Mouse (Mus musculus): ENCODE data around the gene Fpr2. TPM values are rescaled to one million over a fixed set of nuclear protein-coding genes. Genes with fewer than 3 reads are reported as not detected.
"Not testable (repeated sequence)": the region's sequence is repeated elsewhere in the genome, so short reads cannot be mapped to it uniquely, and the experiment has no call there.

The Fpr2 gene
- under 1 TPM in 1 of 2 experiments, not detected in 1; 0.62 TPM for polyA plus RNA-seq (2017; shearing (Covaris generic))

DNA sequence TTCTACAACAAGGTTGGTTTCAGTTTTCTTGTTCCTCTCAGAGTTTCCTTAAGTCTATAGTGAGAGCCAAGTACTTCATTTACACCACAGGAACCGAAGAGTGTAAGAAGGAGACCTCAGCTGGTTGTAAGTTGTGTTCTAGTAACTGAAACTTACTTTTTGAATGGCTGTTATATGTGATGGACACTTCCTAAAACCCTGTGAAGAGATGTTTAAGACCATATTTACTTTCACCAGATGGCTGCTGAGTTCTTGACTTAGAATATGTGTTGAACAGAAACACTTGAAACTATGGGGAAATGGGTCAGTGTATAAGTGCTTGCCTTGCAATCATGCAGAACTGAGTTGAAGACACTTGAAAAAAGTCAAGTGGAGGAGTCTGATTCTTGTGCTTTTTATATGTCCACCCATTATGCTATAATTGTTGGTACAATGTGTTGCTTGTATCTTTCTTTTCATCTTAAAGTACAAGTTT is at the start of gene Fpr2, which contains the start of gene Fpr3:
Gene Fpr2, plus strand, starts transcription at position 51 of the 475 bp plus-strand sequence.
Gene Fpr3, plus strand, starts transcription at position 79 of the 475 bp plus-strand sequence.
- no peak for ATAC-seq

DNA sequence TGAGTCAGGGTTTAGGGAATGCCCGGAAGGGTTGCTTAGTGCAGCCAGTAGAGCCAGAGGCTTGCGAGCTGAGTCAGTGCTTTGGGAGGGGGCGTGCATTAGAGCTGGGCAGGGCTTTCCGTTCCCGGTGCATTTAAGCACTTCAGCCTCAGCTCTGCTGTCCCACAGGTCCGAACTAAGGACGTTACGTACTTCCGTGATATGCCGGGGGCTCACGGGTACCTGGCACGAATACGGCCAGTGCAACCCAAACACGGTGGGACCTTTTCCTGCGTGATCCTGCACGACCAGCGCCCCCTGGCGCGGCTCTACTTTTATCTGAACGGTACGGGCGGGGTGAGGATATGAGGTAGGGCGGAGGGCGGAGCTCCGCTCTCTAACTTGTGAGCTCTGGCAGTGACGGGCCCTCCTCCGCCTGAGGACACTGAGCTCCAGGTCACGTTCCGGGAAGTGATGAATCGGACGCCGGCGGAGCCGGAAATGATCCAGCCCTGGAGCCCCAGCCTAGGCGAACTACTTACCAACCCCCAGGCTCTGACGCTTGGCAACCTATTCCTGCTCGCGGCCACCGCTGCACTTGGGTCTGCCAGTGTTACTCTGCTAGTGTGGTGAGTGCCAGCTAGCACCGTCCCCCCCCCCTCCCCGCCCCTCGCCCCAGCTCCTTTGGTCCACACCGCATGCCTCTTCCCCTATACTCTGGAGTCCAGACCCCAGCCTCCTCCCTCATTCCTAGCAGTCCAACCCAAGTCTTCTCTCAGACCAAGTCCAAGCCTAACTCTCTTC is 49.5 kb upstream of the Fpr2 start:
- ATAC-seq: peak; percentile 95

DNA sequence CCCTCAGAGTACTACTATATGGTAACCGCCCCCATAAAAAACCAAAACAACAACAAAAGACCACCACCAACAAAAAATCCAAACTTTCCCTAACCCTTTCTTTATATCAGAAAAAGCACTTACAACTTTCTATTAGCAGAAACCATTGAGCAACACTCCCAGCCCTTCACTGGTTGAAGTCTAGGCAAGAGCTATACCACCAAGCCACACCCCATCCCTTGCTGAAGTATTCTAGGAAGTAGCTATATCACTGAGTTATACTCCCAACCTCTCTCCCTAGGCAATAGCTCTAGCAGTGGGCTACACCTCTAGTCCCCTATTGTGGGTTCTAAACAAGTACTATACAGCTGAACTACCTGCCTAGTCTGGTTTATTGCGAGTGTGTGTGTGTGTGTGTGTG is 48.3 kb upstream of the Fpr2 start:
- ATAC-seq: no peak

DNA sequence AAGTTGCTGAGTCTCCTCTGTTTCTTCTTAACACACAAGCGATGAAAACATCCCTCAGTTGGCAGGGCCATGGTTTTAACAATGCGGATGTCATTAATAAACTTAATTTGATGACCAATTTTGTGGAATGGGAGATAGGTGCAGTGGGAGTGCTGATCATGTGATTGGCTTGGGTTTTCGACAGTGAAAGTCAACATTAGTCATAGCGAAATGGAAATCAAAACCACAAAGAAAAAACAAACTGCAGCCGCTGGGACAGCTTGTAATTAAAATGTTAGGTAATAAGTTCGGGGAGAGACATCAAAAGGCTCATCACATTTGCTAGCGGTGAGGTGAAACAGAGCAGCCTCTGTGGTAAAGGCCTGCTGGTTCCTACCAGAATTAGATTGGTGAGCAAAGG is 46.8 kb upstream of the Fpr2 start:
- no peak for ATAC-seq

DNA sequence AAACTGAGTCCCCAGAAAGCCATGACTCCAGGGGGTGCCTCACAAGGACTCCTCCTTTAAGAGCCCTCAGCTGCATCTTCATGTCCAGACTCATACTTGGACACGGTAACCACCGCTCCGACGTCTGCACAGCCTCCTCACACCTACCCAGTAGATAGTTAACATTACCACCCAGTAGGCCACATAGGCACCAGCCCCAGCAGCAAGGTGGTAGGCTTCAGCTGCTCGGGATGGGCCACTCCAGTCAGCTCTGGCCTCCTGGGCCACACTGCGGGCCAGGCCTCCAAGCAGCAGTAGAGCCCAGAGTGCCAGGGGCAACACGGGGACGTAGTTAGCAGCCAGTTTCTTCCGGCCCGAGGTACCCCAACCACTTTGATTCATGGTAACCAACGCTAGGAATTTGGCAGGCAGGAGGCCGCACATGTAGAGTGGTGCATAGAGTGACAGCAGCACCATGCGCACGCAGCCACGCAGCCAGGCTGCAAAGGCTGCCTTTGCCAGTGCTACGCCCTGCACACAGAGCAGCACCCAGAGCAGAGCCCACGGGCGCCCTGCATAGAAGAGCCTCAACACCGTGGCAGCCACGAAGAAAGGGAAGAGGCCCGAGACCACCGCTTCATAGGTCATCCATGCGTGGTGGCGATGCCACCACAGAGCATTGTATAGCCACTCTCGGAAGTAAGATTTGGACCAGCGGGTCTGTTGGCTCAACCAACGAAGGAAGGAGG is 43.9 kb upstream of the Fpr2 start:
- no peak for ATAC-seq

DNA sequence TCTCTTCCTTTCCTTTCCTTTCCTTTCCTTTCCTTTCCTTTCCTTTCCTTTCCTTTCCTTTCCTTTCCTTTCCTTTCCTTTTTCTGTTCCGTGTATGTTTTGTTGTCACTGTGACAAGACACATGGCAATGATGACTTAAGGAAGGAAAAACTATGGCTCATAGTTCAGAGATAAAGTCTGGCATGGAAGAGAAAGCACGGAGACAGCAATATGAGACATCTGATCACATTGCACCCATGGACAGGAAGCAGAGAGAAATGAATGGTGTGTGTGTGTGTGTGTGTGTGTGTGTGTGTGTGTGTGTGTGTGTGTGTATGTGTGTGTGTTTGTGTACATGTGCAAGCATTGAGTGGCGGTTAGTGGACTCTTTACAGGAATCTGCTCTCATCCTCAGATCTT is 43.0 kb upstream of the Fpr2 start:
- ATAC-seq: not testable (repeated sequence)

DNA sequence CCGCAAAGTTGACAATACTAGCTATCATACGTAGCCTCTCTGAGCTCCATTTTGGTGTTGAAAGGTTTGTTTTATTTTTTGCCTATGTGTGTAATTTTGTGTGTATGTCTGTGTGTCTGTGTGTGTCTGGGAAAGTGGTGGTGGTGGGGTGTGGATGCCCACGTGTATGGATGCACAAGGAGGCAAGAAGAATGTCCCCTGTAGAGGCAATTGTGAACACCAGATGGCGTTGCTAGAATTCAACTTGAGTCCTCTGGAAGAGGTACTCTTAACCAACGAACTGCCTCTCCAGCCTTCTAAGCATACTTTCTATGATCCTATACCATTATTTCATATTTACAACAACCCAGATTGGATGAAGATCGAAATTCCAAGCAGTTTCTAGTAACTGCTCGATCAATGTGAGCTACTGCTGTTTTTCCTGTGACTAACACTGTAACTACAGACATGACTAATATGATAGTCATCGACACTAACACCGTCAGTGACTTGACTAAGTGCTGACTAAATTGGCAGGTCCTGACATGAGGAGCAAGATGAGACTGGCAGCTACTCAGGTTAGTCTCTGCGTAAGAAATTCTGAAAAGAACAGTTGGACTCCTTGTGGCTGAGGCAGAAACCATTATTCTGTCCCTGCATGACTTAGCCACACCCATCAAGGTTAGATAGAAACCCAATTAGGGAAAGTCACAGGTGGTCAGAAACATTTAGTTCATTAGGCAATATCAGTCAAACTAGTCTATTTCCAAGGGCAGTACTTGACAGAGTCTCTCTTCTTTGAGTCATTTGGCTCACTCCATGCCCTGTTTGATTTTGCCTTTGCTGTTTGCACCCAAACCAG is 42.2 kb upstream of the Fpr2 start:
- ATAC-seq: peak; percentile 76

DNA sequence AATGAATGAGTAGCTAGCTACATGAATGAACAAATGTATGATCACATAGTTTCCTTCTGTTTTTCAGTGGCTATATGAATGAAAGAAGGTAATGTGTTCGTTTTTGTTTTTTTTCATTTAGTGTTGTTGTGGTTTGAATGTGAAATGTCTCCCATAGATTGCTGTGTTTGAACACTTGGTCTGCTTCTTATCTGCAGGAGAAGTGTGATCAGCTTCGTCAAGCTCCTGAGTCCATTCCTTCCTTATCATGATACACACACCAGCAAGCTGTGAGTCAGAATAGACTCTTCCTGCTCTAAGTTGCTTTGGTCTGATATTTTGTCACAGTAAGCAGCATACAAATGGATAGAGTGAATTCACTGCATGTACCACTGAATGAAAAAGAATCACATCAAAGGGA is 38.6 kb upstream of the Fpr2 start:
- no peak for ATAC-seq

DNA sequence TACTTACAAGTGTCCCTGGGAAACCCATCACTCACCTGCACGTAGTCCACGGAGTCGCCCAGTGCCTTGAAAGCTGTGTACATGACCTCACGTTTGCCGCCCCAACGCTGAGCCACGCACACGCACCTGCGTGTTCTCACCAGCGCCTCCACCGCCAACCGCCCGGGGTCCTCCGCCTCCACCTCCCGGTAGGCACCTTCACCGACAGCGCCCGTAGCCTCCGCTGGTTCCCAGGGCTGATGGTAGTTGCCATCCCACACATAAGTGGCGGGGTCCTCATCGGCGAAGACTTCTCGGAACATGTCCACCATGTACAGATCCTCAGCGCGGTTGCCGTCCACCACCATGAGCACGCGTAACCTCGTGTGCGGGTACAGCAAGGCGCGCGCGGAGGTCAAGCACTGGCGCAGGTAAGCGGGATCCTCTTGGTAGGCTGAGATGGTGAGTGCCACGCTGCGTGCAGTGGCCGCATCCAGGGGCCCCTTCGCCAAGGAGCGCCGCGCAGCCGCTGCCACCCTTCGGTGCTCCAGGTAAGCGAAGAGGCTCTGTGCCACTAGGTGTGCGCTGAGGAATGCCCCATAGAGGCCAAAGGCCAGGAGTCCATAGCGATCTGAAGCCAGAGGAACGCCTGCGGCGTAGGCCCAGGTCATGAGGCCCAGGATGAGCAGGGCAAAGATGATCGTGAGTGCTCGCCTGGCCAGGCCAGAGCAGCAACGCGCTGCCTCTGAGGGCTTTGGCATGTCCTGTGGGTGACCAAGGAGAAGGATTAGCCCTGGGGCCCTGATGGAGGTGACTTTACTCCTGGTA is 37.5 kb upstream of the Fpr2 start:
- ATAC-seq: no peak

DNA sequence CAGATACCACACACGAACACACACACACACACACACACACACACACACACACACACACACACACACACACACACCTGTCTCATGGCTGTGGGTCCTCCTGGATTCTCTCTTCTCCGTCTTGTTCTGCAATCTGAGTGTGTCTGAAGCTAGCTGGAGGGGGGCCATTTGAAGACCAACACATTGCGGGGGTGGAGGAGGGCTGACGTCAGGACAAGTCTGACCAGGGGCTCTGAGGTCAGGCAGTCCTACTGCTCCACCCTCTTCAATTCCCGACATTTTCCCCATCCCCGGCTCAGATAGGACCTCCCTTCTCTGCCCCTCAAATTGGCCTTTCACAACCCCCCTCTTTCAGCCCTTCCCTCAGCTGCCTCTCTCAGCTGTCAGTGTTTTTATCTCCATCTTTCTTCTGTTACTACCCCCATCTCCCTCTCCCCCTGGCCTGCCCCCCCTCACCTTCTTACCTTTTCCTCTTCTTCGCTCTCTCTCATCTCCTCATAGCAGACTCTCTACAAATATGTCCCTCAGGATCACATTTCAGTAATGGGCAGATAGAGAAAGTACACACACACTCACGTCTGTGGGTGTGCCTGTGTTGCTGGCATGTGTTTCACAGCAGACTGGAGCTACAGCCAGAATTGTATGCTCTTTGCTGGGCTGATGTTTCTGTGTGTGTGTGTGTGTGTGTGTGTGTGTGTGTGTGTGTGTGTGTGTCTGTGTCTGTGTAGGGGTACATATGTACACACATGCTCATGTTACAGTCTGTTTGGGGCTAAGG is 32.4 kb upstream of the Fpr2 start, which contains the start of gene Has1:
Gene Has1, minus strand, starts transcription at position 142 of the 775 bp plus-strand sequence.
- no peak for ATAC-seq

DNA sequence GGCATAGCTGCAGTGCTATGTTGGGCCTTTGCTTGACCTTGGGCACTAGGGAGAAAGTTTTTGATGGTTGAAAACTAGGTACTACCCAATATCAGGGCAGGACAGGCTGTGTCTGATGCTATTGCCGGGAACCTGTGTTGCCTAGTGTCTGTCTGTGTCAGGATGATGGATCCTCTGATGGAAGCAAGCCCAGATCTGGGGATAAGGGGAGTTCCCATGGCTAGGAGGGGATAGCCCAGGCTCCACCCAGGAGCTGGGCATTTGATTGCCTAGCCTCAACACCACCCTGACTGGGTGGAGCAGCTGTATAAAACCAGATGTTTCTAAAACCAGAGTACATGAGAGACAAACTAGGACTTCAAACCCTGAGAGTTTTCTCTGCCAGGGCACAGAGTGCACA is 31.0 kb upstream of the Fpr2 start:
- no peak for ATAC-seq

DNA sequence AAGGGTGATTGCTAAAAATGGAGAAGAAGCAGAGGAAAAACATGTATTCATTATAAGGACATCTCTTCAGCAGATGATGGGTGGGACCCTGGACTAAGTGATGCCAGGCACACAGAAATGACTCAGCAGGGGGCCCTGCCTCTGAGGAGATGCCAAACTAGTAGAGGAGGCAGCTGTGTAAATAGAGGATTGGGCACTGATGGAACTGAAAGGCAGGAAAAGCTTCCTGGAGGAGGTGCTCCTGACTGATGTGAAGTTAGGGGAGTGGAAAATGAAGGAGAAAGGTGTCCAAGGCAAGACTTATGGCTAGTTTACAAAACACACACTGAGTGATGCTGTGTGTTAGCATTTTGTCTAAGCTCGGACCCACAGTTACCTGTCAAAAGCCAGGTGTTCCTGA is 30.2 kb upstream of the Fpr2 start:
- ATAC-seq: no peak

DNA sequence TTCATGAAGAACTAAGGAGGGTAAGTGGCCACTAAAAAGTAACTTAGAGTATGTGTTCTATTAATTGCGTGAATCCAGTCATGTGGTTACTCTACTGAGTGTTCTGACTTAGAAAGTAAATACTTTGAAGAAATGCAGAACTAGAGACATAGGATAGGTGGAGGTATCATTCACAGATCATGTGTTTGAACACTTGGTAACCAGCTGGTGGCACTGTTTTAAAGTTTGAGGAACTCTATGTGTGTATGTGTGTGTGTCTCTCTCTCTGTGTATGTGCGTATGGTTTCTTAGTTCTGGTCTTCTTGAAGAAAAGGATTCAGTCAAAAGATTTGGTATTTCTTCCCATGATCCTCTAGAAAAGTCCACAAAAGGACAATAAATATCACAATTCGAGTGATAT is 27.5 kb upstream of the Fpr2 start:
- peak; percentile 73 for ATAC-seq

DNA sequence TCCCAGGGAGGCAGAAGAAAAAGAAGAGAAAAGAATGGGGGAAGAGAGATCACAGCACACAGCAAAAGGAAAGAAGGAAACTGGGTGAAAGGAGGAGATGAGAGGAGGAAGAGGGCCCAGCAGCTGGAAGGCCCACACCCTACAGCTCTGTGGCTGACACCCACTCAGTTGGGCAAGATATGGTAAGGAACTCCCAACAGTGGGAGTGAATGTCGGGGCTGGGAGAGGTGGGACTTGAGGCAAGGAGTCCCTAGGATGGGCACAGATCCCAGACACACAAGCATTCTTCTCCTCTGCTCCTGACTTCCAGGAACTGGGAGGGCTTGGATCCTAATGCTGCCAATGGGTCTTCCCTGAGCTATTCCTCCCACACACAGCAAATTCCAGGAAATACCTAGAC is 25.3 kb upstream of the Fpr2 start:
- no peak for ATAC-seq

DNA sequence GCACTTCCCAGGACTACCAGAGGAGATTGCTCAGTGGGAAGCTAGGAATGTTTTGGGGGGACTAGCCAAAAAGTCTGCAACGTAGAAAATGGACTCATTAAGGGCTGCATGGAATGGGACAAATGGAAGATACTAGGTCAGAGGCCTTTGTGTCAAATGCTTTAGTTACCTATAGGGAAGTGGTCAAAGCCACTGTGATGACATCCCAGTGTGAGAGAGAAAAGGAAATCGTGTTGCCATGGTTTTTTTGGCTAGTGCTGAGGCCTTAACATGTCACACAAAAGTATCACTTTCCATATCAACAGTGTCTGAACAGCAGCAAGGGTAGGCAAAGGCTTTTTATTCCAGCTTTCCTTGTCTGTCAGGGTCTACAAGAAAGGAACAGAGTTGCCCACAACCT is 22.5 kb upstream of the Fpr2 start:
- no peak for ATAC-seq

DNA sequence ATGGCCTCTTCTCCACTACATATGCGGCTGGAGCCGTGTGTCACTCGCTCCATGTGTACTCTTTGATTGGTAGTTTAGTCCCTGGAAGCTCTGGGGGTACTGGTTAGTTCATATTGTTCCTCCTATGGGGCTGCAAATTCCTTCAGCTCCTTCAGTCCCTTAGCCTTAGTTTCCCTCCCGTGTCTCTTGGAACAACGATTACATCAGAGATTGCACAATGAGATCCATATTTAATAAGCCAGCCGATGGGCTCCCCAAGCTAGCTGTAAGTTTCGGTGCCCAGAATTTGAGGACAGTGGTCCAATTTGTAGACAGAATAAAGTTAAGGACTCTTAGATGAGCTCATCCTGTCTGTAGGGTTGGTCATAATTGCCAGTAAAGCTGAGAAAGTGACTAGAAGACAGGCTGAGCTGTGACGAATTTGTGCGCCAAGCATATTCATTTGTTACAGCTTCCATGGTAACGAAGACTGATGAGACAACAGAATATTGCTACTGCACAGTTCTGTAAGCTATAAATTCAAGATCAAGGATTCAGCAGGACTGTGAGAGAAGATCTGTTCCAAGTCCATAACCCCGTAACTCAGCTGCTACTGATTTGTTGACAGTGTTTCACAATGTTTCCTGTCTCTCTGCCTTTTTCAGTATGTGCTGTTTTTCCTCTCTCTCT is 20.7 kb upstream of the Fpr2 start:
- ATAC-seq: no peak

DNA sequence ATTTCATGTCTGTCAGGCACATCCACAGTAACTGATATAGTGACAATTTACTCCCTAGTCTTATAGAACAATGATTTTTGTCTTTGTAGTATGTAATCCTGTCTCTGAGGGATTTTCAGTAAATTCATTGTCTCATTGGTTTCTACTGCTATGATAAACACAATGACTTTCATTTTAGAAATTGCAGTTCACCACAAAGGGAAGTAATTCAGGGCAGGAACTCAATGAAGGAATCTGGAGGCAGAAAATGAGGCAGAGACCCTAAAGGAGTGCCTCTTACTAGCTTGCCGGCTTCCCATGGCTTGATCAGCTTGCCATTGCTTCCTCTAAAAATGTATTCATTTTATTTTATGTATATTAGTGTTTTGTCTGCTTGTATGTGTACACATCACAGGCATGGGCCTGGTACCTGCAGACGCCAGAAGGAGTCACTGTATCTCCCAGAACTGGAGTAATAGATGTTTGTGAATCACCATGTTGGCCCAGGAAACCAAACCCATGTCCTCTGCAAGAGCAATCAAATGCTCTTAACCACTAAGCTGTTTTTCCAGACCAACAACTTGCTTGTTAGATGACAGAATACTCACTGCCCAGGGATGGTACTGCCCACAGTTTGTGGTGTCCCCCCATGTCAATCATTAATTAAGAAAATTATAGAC is 16.6 kb upstream of the Fpr2 start:
- ATAC-seq: peak; percentile 14

DNA sequence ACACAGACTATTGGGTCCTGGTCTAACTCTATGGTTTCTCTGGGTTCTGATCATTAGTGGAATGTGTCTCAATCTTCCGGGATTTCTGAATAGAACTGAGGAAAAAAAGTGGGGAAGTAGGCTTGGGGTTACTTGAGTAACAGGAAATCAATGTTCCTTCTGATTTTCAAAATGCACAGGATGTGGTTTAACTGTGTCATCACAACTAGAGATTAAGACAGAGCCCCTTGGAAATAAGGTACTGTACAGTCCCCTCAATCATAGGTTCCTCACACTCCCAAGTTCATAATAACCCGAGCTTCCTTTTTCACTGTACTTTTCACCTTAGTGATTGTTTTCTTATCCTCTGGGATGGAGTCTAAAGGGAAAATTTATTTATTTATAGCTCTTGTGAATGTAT is 15.9 kb upstream of the Fpr2 start:
- ATAC-seq: peak; percentile 56

DNA sequence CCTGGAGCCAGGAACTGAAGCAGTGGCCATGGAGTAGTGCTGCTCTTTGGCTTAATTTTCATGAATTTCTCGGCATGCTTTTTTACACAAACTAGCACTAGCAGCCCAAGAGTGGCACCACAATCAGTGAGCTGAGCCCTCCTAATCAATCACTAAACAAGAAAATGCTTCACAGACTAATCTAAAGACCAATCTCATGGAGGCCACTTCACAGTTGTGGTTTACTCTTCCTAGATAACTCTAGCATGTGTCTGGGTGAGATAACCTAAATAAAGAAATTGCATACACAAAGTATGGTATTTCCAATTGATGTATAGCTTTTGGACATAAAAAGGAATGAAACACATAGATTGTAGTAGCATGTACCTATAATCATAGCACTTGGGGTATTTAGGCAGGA is 8.3 kb upstream of the Fpr2 start:
- no peak for ATAC-seq

DNA sequence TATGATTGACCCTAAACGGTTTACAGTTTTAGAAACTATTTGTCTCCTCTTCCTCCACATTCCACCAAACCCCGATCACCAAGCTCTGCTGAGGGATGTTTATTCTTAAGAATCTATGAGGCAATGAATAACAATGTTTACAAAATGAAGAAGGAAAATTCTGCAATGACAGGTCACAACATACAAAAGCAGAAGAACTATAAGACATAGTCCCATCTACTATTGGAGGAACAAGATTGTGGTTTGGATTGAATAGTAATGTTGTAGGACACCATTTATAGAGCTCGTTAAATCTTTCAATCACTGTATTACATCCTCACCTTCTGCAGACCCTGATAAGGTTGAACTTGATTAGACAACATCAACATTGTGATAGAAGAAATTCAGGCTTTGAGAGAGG is 5.0 kb upstream of the Fpr2 start:
- no peak for ATAC-seq

All from CD4-positive, CD25-positive, alpha-beta regulatory T cell, adult 4 months (primary cell).